Mouse (Mus musculus): ENCODE data around the gene Cntn4. TPM values are rescaled to one million over a fixed set of nuclear protein-coding genes. Genes with fewer than 3 reads are reported as not detected.

Cntn4 gene
- polyA plus RNA-seq, 1 experiment: not detected

DNA sequence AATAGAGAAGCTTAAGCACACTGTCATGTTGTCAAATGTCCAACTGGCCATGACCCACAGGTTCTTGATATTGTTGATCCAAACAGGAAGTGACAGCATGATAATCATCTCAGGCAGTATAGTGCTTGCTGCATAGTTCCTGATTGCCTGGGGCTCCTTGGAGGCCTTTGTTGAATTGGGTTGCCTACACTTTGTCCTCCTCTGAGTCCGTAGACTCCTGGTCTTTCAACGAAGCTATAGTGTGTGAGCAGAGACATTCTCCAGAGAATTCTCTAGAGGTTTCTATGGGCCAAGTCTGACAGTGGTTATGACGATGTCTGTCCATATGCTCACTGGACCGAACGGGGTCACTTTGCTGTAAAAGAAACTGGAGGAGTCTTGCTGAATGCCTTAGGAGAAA, 5.8 kb downstream of the Cntn4 start:
- WGBS: 87% methylated on average over 5 of the region's 5 CpGs
- Histone ChIP-seq H3K4me3 (ENCODE audit: control insufficient read depth, insufficient read depth, low read length) (no peak overlapping the region), H3K27ac (ENCODE audit: control insufficient read depth, insufficient read depth, low read length) (no peak overlapping the region), H3K4me1 (replicated peaks; ENCODE audit: control insufficient read depth, insufficient read depth, low read length) (no peaks in the 10 kb centered on the region), H3K36me3 (ENCODE audit: control insufficient read depth, insufficient read depth, low read length) (no peaks in the 10 kb centered on the region), H3K27me3 (ENCODE audit: control insufficient read depth, insufficient read depth, low read length) (no peaks in the 10 kb centered on the region)
- DNase-seq: no peak
- TF ChIP-seq CTCF (IDR thresholded peaks at IDR 0.05; ENCODE audit: borderline replicate concordance, control insufficient read depth, extremely low read depth, insufficient read depth, low read length, poor library complexity) (no peak), POLR2A (IDR thresholded peaks at IDR 0.05; ENCODE audit: control insufficient read depth, extremely low read depth, insufficient read depth, low read length, poor library complexity) (no peak)

DNA sequence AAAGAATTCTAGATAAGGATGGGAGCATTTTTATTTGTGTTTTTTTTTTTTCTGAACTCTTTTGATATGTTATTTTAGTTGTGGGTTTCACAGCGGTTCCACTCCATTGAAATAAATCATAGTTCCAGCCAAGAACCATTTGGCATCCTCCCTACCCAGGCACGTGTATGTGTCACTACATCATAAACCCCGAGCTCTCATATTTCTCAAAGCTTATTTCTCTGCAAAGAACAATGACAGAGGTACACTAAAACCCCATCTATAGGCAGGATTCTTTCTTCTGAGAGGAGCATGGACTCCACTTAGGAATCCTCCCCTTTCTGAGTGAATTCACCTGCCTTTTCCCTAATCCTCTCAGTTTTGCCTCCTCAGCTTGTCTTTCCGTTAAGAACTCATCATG, 6.7 kb downstream of the Cntn4 start:
- H3K27me3 ChIP-seq (ENCODE audit: control insufficient read depth, insufficient read depth, low read length): no peaks in the 10 kb centered on the region
- no peak overlapping the region for H3K4me3 ChIP-seq (ENCODE audit: control insufficient read depth, insufficient read depth, low read length)
- H3K27ac ChIP-seq (ENCODE audit: control insufficient read depth, insufficient read depth, low read length): no peak overlapping the region
- no peaks in the 10 kb centered on the region for H3K4me1 ChIP-seq (replicated peaks; ENCODE audit: control insufficient read depth, insufficient read depth, low read length)
- no peaks in the 10 kb centered on the region for H3K36me3 ChIP-seq (ENCODE audit: control insufficient read depth, insufficient read depth, low read length)
- no peak for DNase-seq
- TF ChIP-seq POLR2A (IDR thresholded peaks at IDR 0.05; ENCODE audit: control insufficient read depth, extremely low read depth, insufficient read depth, low read length, poor library complexity) (no peak), CTCF (IDR thresholded peaks at IDR 0.05; ENCODE audit: borderline replicate concordance, control insufficient read depth, extremely low read depth, insufficient read depth, low read length, poor library complexity) (no peak)
- 66% methylated on average over 4 of the region's 4 CpGs for WGBS

DNA sequence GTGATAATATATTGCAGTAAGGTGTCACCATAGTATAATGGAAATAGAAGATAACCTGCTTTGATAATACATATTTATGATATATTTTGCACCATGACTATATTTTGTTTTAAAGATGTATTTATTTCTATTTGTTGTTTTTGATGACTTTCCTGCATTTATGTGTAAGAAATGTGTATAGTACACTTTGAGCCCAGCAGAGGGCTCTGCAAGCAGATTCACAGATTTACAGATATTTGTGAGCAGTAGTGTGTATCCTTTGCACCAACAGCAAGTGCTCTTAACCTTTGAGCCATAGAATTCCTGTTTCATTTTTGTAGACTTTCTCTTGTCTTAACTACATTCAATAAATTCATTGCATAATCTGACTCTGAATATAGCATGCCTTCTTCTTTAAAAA, 10.7 kb downstream of the Cntn4 start:
- H3K27me3 ChIP-seq (ENCODE audit: control insufficient read depth, insufficient read depth, low read length): no peaks in the 10 kb centered on the region
- no peaks in the 10 kb centered on the region for H3K4me1 ChIP-seq (replicated peaks; ENCODE audit: control insufficient read depth, insufficient read depth, low read length)
- no peaks in the 10 kb centered on the region for H3K36me3 ChIP-seq (ENCODE audit: control insufficient read depth, insufficient read depth, low read length)
- no peak for DNase-seq
- no peak overlapping the region for H3K4me3 ChIP-seq (ENCODE audit: control insufficient read depth, insufficient read depth, low read length)
- TF ChIP-seq POLR2A (IDR thresholded peaks at IDR 0.05; ENCODE audit: control insufficient read depth, extremely low read depth, insufficient read depth, low read length, poor library complexity): no peak
- no peak for TF ChIP-seq CTCF (IDR thresholded peaks at IDR 0.05; ENCODE audit: borderline replicate concordance, control insufficient read depth, extremely low read depth, insufficient read depth, low read length, poor library complexity)
- H3K27ac ChIP-seq (ENCODE audit: control insufficient read depth, insufficient read depth, low read length): no peak overlapping the region

DNA sequence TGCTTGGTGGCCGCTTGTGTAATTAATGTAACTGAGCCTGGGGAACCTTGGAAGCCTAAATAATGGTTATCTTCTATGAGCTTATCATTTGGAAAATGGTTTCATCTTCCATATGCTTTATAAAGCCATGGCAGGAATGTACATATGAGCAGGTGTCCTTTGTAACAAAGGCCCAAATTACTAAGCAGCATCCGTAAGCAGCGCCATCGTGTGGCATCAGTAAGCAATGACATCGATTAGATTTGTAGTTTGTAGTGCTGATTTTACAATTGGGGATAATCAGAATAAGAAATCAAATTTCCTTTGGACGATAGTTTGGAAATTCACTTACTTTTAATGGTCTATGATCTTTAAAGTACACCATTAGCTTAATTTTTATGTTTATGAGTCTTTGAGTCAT, 64.6 kb downstream of the Cntn4 start:
- 36% methylated on average over 6 of the region's 6 CpGs for WGBS
- Histone ChIP-seq H3K27me3 (ENCODE audit: control insufficient read depth, insufficient read depth, low read length) (no peaks in the 10 kb centered on the region), H3K27ac (ENCODE audit: control insufficient read depth, insufficient read depth, low read length) (no peak overlapping the region), H3K4me1 (replicated peaks; ENCODE audit: control insufficient read depth, insufficient read depth, low read length) (no peaks in the 10 kb centered on the region), H3K4me3 (ENCODE audit: control insufficient read depth, insufficient read depth, low read length) (no peak overlapping the region), H3K36me3 (ENCODE audit: control insufficient read depth, insufficient read depth, low read length) (no peaks in the 10 kb centered on the region)
- DNase-seq: no peak
- TF ChIP-seq POLR2A (IDR thresholded peaks at IDR 0.05; ENCODE audit: control insufficient read depth, extremely low read depth, insufficient read depth, low read length, poor library complexity) (no peak), CTCF (IDR thresholded peaks at IDR 0.05; ENCODE audit: borderline replicate concordance, control insufficient read depth, extremely low read depth, insufficient read depth, low read length, poor library complexity) (no peak)

DNA sequence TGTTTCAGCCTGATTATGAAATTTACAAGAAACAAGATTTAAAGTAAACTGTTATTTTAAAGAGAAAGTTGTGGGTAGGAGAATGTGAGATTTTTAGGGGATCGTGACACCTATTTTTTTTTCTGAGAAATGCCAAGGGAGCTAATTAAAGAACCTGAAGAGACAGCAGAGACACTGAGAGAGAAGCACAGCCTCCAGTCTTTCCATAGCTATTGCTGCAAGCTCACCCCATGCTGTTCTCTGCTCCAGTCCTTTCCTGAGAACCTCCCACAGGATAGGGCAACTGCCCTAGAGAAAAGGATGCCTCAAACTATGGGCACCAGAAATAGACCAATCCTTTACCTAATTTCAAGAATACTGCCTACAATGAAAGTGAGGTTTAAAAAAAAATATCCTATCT, 103.2 kb downstream of the Cntn4 start:
- DNase-seq: no peak
- no peaks in the 10 kb centered on the region for H3K36me3 ChIP-seq (ENCODE audit: control insufficient read depth, insufficient read depth, low read length)
- no peaks in the 10 kb centered on the region for H3K4me1 ChIP-seq (replicated peaks; ENCODE audit: control insufficient read depth, insufficient read depth, low read length)
- no peak for TF ChIP-seq CTCF (IDR thresholded peaks at IDR 0.05; ENCODE audit: borderline replicate concordance, control insufficient read depth, extremely low read depth, insufficient read depth, low read length, poor library complexity)
- no peak for TF ChIP-seq POLR2A (IDR thresholded peaks at IDR 0.05; ENCODE audit: control insufficient read depth, extremely low read depth, insufficient read depth, low read length, poor library complexity)
- H3K27ac ChIP-seq (ENCODE audit: control insufficient read depth, insufficient read depth, low read length): no peak overlapping the region
- WGBS: 84% methylated on average over 1 of the region's 1 CpGs
- H3K4me3 ChIP-seq (ENCODE audit: control insufficient read depth, insufficient read depth, low read length): no peak overlapping the region
- no peaks in the 10 kb centered on the region for H3K27me3 ChIP-seq (ENCODE audit: control insufficient read depth, insufficient read depth, low read length)

DNA sequence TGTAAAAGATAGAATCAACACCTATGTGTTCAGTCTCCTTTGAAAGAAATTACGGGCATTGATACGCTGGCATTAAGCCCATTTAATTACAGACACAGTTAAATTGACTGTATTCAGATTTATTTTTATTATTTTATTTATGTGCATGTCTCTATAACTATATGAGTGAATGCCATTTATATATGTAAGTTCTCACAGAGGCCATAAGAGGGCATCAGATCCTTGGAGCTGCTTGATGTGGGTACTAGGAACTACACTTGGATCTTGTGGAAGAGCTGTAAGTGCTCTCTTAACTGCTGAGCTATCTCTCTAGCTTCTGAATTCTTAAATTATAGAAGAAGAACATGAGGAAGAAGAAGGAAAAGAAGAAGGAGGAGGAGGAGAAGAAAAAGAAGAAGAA, 111.0 kb downstream of the Cntn4 start:
- Histone ChIP-seq H3K27ac (ENCODE audit: control insufficient read depth, insufficient read depth, low read length) (no peak overlapping the region), H3K4me1 (replicated peaks; ENCODE audit: control insufficient read depth, insufficient read depth, low read length) (no peaks in the 10 kb centered on the region), H3K36me3 (ENCODE audit: control insufficient read depth, insufficient read depth, low read length) (no peaks in the 10 kb centered on the region), H3K4me3 (ENCODE audit: control insufficient read depth, insufficient read depth, low read length) (no peak overlapping the region), H3K27me3 (ENCODE audit: control insufficient read depth, insufficient read depth, low read length) (no peaks in the 10 kb centered on the region)
- TF ChIP-seq CTCF (IDR thresholded peaks at IDR 0.05; ENCODE audit: borderline replicate concordance, control insufficient read depth, extremely low read depth, insufficient read depth, low read length, poor library complexity) (no peak), POLR2A (IDR thresholded peaks at IDR 0.05; ENCODE audit: control insufficient read depth, extremely low read depth, insufficient read depth, low read length, poor library complexity) (no peak)
- DNase-seq: no peak
- WGBS: 95% methylated on average over 2 of the region's 2 CpGs

DNA sequence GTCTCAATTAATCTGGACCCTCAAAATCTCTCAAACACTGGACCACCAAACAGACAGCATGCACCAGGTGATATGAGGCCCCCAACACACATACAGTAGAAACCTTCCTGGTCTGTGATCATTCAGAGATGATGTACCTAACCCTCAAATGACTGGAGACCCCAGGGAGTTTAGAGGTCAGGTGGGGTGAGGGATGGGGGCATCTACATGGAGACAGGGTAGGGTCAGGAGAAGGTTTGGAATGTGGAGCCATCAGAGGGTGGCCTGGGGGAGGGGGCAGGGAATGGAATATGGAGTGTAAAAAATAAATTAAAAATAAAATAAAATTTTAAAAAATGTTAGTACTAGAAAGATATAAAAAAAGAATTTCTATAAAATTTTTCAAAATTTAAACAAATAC, 157.6 kb downstream of the Cntn4 start:
- DNase-seq: no peak
- Histone ChIP-seq H3K27ac (ENCODE audit: control insufficient read depth, insufficient read depth, low read length) (no peak overlapping the region), H3K27me3 (ENCODE audit: control insufficient read depth, insufficient read depth, low read length) (no peaks in the 10 kb centered on the region), H3K4me1 (replicated peaks; ENCODE audit: control insufficient read depth, insufficient read depth, low read length) (no peaks in the 10 kb centered on the region), H3K36me3 (ENCODE audit: control insufficient read depth, insufficient read depth, low read length) (no peaks in the 10 kb centered on the region), H3K4me3 (ENCODE audit: control insufficient read depth, insufficient read depth, low read length) (no peak overlapping the region)
- TF ChIP-seq CTCF (IDR thresholded peaks at IDR 0.05; ENCODE audit: borderline replicate concordance, control insufficient read depth, extremely low read depth, insufficient read depth, low read length, poor library complexity) (no peak), POLR2A (IDR thresholded peaks at IDR 0.05; ENCODE audit: control insufficient read depth, extremely low read depth, insufficient read depth, low read length, poor library complexity) (no peak)

Measured in thymus, adult 2 months (tissue).